ENCODE assay signal across 20 mouse cellular contexts in the genomic region with DNA sequence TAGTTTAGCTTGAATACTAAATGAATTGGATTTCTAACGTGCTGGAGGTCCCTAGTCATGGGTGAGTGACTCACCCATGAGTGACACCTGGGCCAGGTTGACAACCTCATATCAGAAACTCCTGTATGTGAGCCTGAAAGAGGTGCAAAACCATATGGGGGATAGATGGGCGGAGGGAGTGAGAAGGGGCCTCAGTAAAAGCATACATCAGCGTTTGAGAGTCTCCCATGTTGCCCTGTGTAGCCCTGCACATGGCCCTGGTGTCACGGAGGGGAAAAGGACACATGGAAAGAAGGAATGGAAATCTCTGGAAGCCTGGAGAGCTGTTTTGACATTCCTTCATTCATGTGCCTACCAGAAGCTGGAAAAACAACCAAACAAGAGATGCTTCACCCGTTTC.
DNase-seq lines count a peak whose midpoint lies in the region; ATAC-seq and TF ChIP-seq lines count a peak whose summit lies in the region.
"Had no signal": no experiment of that assay in that cellular context is flagged by ENCODE, and none has a peak within 500 bp of the region (broad histone marks: within the 10 kb centered on the region; RNA-seq: fewer than 3 reads in every experiment).

No protein-coding gene starts in this region.

- H3K4me3 ChIP-seq in forebrain, embryonic 13.5 days, result peak overlapping the region; percentile 15
- H3K4me3 ChIP-seq in forebrain, embryonic 11.5 days (ENCODE audit: low read depth, low read length), result no peak overlapping the region
- peak overlapping the region; percentile 8; the same call in 1 of the 2 replicates for H3K4me3 ChIP-seq in forebrain, embryonic 14.5 days (ENCODE audit: low read depth, low read length)
- H3K4me3 ChIP-seq in hindbrain, embryonic 13.5 days, result peak overlapping the region; percentile 63
- peak overlapping the region; percentile 51 for H3K4me3 ChIP-seq in midbrain, postnatal 0 days (ENCODE audit: low read depth, low read length)
- H3K4me3 ChIP-seq: embryonic facial prominence, embryonic 15.5 days; heart, adult 2 months; limb, embryonic 10.5 days; liver, embryonic 13.5 days; lung, embryonic 15.5 days; stomach, embryonic 15.5 days had no signal

- H3K4me1 ChIP-seq in forebrain, embryonic 13.5 days, result peaks cover 46% of the 10 kb centered on the region
- H3K4me1 ChIP-seq in forebrain, embryonic 11.5 days (replicated peaks; ENCODE audit: control insufficient read depth, insufficient read depth, low read length), result peaks cover 6% of the 10 kb centered on the region; the same call in 1 of the 2 replicates
- H3K4me1 ChIP-seq in forebrain, embryonic 14.5 days (ENCODE audit: control insufficient read depth, insufficient read depth, low read length), result peaks cover 14% of the 10 kb centered on the region
- H3K4me1 ChIP-seq in hindbrain, embryonic 13.5 days (replicated peaks), result peaks cover 80% of the 10 kb centered on the region
- peaks cover 8% of the 10 kb centered on the region; the same call in 1 of the 2 replicates for H3K4me1 ChIP-seq in midbrain, postnatal 0 days (ENCODE audit: insufficient read depth, low read length)
- H3K4me1 ChIP-seq: liver, embryonic 13.5 days had no signal

- 0 out of 2 replicates have a peak, but pooled peaks cover 6% of the 10 kb centered on the region for H3K27me3 ChIP-seq in forebrain, embryonic 13.5 days
- H3K27me3 ChIP-seq in forebrain, embryonic 11.5 days (ENCODE audit: control insufficient read depth, insufficient read depth, low read length), result no peaks in the 10 kb centered on the region
- no peaks in the 10 kb centered on the region for H3K27me3 ChIP-seq in forebrain, embryonic 14.5 days (replicated peaks; ENCODE audit: control insufficient read depth, insufficient read depth, low read length)
- H3K27me3 ChIP-seq in hindbrain, embryonic 13.5 days, result no peaks in the 10 kb centered on the region
- H3K27me3 ChIP-seq in midbrain, postnatal 0 days (ENCODE audit: insufficient read depth, low read length), result no peaks in the 10 kb centered on the region
- H3K27me3 ChIP-seq: liver, embryonic 13.5 days; lung, embryonic 15.5 days; stomach, embryonic 15.5 days had no signal

- DNase-seq in forebrain, embryonic 11.5 days (ENCODE audit: low spot score), result no peak
- DNase-seq in forebrain, embryonic 14.5 days (ENCODE audit: low spot score), result no peak
- no peak for DNase-seq in midbrain, postnatal 0 days (ENCODE audit: low spot score)
- no peak for DNase-seq in liver
- DNase-seq in urinary bladder, postnatal 25 days (ENCODE audit: low spot score), result no peak
- no peak for DNase-seq in cerebellum, postnatal 10 days
- DNase-seq: cerebellum, adult 9-11 months; embryo, embryonic 11 days; gastrocnemius, postnatal 10 days; heart, adult 2 months; liver, embryonic 13.5 days; right cerebral cortex, postnatal 14 days; thymus, adult 2 months had no signal

- no peak overlapping the region for H3K27ac ChIP-seq in forebrain, embryonic 13.5 days
- H3K27ac ChIP-seq in forebrain, embryonic 11.5 days (ENCODE audit: low read depth, low read length), result no peak overlapping the region
- no peak overlapping the region for H3K27ac ChIP-seq in forebrain, embryonic 14.5 days (ENCODE audit: low read depth, low read length)
- peak overlapping the region; percentile 70 for H3K27ac ChIP-seq in hindbrain, embryonic 13.5 days
- H3K27ac ChIP-seq in midbrain, postnatal 0 days (ENCODE audit: low read depth, low read length), result no peak overlapping the region
- H3K27ac ChIP-seq: embryonic facial prominence, embryonic 15.5 days; heart, adult 2 months; limb, embryonic 10.5 days; liver, embryonic 13.5 days; lung, embryonic 15.5 days; macrophage; stomach, embryonic 15.5 days had no signal

- H3K9me3 ChIP-seq in forebrain, embryonic 13.5 days (replicated peaks), result no peaks in the 10 kb centered on the region
- no peaks in the 10 kb centered on the region for H3K9me3 ChIP-seq in forebrain, embryonic 11.5 days (ENCODE audit: control insufficient read depth, low read length)
- no peaks in the 10 kb centered on the region for H3K9me3 ChIP-seq in forebrain, embryonic 14.5 days (replicated peaks; ENCODE audit: control insufficient read depth, low read length)
- no peaks in the 10 kb centered on the region for H3K9me3 ChIP-seq in hindbrain, embryonic 13.5 days
- H3K9me3 ChIP-seq in midbrain, postnatal 0 days (ENCODE audit: low read length), result no peaks in the 10 kb centered on the region
- H3K9me3 ChIP-seq: embryonic facial prominence, embryonic 15.5 days; limb, embryonic 10.5 days; liver, embryonic 13.5 days; lung, embryonic 15.5 days; stomach, embryonic 15.5 days had no signal

- H3K36me3 ChIP-seq in forebrain, embryonic 13.5 days (ENCODE audit: poor library complexity, severe bottlenecking), result no peaks in the 10 kb centered on the region
- H3K36me3 ChIP-seq in forebrain, embryonic 11.5 days (ENCODE audit: control insufficient read depth, insufficient read depth, low read length), result no peaks in the 10 kb centered on the region
- H3K36me3 ChIP-seq in forebrain, embryonic 14.5 days (ENCODE audit: control insufficient read depth, insufficient read depth, low read length), result no peaks in the 10 kb centered on the region
- H3K36me3 ChIP-seq in hindbrain, embryonic 13.5 days, result no peaks in the 10 kb centered on the region
- no peaks in the 10 kb centered on the region for H3K36me3 ChIP-seq in midbrain, postnatal 0 days (ENCODE audit: insufficient read depth, low read length)
- H3K36me3 ChIP-seq: embryonic facial prominence, embryonic 15.5 days; limb, embryonic 10.5 days; liver, embryonic 13.5 days; lung, embryonic 15.5 days; stomach, embryonic 15.5 days had no signal

- no peak overlapping the region for H3K9ac ChIP-seq in forebrain, embryonic 13.5 days
- no peak overlapping the region for H3K9ac ChIP-seq in forebrain, embryonic 11.5 days (ENCODE audit: low read length)
- H3K9ac ChIP-seq in forebrain, embryonic 14.5 days (ENCODE audit: low read length), result no peak overlapping the region
- peak overlapping the region; percentile 64 for H3K9ac ChIP-seq in hindbrain, embryonic 13.5 days
- no peak overlapping the region for H3K9ac ChIP-seq in midbrain, postnatal 0 days (replicated peaks; ENCODE audit: low read length, poor library complexity, severe bottlenecking)
- H3K9ac ChIP-seq: embryonic facial prominence, embryonic 15.5 days; liver, embryonic 13.5 days; lung, embryonic 15.5 days; stomach, embryonic 15.5 days had no signal

- H3K4me2 ChIP-seq in forebrain, embryonic 13.5 days, result peak overlapping the region; percentile 46
- no peak overlapping the region for H3K4me2 ChIP-seq in forebrain, embryonic 11.5 days (ENCODE audit: low read depth, low read length, severe bottlenecking)
- peak overlapping the region; percentile 59 for H3K4me2 ChIP-seq in forebrain, embryonic 14.5 days (ENCODE audit: low read length)
- peak overlapping the region; percentile 63 for H3K4me2 ChIP-seq in hindbrain, embryonic 13.5 days
- peak overlapping the region; percentile 68 for H3K4me2 ChIP-seq in midbrain, postnatal 0 days (ENCODE audit: low read depth, low read length, poor library complexity, severe bottlenecking)
- H3K4me2 ChIP-seq: embryonic facial prominence, embryonic 15.5 days; liver, embryonic 13.5 days; lung, embryonic 15.5 days; stomach, embryonic 15.5 days had no signal

- no peak for ATAC-seq in forebrain, embryonic 13.5 days
- no peak for ATAC-seq in forebrain, embryonic 11.5 days (replicated peaks; ENCODE audit: low FRiP score)
- no peak for ATAC-seq in forebrain, embryonic 14.5 days
- no peak for ATAC-seq in hindbrain, embryonic 13.5 days (ENCODE audit: low FRiP score)
- no peak for ATAC-seq in midbrain, postnatal 0 days (ENCODE audit: low FRiP score)

- TF ChIP-seq CTCF in midbrain, postnatal 0 days (IDR thresholded peaks at IDR 0.05), result no peak

- 69% methylated on average over 5 of the region's 5 CpGs for WGBS in forebrain, embryonic 13.5 days
- 77% methylated on average over 5 of the region's 5 CpGs for WGBS in forebrain, embryonic 11.5 days
- 69% methylated on average over 5 of the region's 5 CpGs for WGBS in forebrain, embryonic 14.5 days
- WGBS in hindbrain, embryonic 13.5 days, result 61% methylated on average over 5 of the region's 5 CpGs
- WGBS in midbrain, postnatal 0 days, result 56% methylated on average over 5 of the region's 5 CpGs
